Mouse (Mus musculus) limb, embryonic 12.5 days (tissue): ENCODE data around the gene Itga8. TPM values are rescaled to one million over a fixed set of nuclear protein-coding genes. Genes with fewer than 3 reads are reported as not detected.

Experiments
- ATAC-seq: fragments of 200-750 bp; cut with Nextera tagmentation; 2 replicates; pipeline ENCODE4 v1.8.0; 2017; ENCODE audit warnings: low read depth, moderate TSS enrichment; ENCODE audit not compliant: insufficient number of reproducible peaks, insufficient read depth, low FRiP score, low TSS enrichment
- H3K27ac ChIP-seq: fragments of 300-500 bp; sonication (generic); 2 replicates; pipeline ENCODE4 v1.5.1; 2016; ENCODE audit warnings: mild to moderate bottlenecking, moderate library complexity
- H3K27me3 ChIP-seq: fragments of 300-500 bp; sonication (generic); 2 replicates; pipeline ENCODE4 v1.6.1; 2016; ENCODE audit warnings: mild to moderate bottlenecking, moderate library complexity
- H3K36me3 ChIP-seq: fragments of 300-500 bp; sonication (generic); 2 replicates; pipeline ENCODE4 v1.6.1; 2016; ENCODE audit warnings: mild to moderate bottlenecking, moderate library complexity
- H3K4me1 ChIP-seq: fragments of 300-500 bp; sonication (generic); replicated peaks from 2 replicates; pipeline ENCODE4 v1.6.1; 2016
- H3K4me2 ChIP-seq: fragments of 300-500 bp; sonication (generic); 2 replicates; pipeline ENCODE4 v1.6.1; 2016; ENCODE audit warnings: mild to moderate bottlenecking, moderate library complexity
- H3K4me3 ChIP-seq: fragments of 300-500 bp; sonication (generic); replicated peaks from 2 replicates; pipeline ENCODE4 v1.5.1; 2016; ENCODE audit warnings: mild to moderate bottlenecking
- H3K9ac ChIP-seq: fragments of 300-500 bp; sonication (generic); replicated peaks from 2 replicates; pipeline ENCODE4 v1.6.1; 2016; ENCODE audit warnings: mild to moderate bottlenecking, moderate library complexity
- H3K9me3 ChIP-seq: fragments of 300-500 bp; sonication (generic); 2 replicates; pipeline ENCODE4 v1.6.1; 2016; ENCODE audit warnings: mild to moderate bottlenecking, moderate library complexity
- WGBS: fragments of 180-500 bp; shearing (Covaris S2); methylation state at CpG from one replicate; pipeline ENCODE4 v1.1.7; 2016; 5-methylcytosine and 5-hydroxymethylcytosine counted together
- polyA plus RNA-seq: library from polyadenylated mRNA; unstranded; fragments of >200 nt; fragmentation: Nextera tagmentation; extraction: Ambion mirVana; gene quantifications from 2 replicates; pipeline ENCODE4 v1.2.1, GENCODE M21; 2016

The Itga8 gene
- polyA plus RNA-seq, 1 experiment from 2014 or later: 17.1 TPM

- no peak for ATAC-seq
- H3K4me1 ChIP-seq: no peaks in the 10 kb centered on the region
- no peaks in the 10 kb centered on the region for H3K27me3 ChIP-seq
- H3K27ac ChIP-seq: no peak overlapping the region
- H3K9ac ChIP-seq: no peak overlapping the region
- no peaks in the 10 kb centered on the region for H3K9me3 ChIP-seq
- no peak overlapping the region for H3K4me2 ChIP-seq
- peaks cover 8% of the 10 kb centered on the region; the same call in 1 of the 2 replicates for H3K36me3 ChIP-seq
- H3K4me3 ChIP-seq: no peak overlapping the region
- 81% methylated on average over 1 of the region's 1 CpGs for WGBS
Observed at GRCm38 (mm10) chr2:12153551-12153950, 148.2 kb downstream of the Itga8 start.

- ATAC-seq: no peak
- H3K27ac ChIP-seq: no peak overlapping the region
- H3K4me3 ChIP-seq: no peak overlapping the region
Observed at GRCm38 (mm10) chr2:12147902-12148301, 153.8 kb downstream of the Itga8 start.

GRCm38 (mm10) chr2:12146612-12147011 lies 155.1 kb downstream of the Itga8 start:
- WGBS: 39% methylated on average over 2 of the region's 2 CpGs
- no peak overlapping the region for H3K4me3 ChIP-seq
- H3K4me2 ChIP-seq: no peak overlapping the region
- H3K36me3 ChIP-seq: peaks cover 8% of the 10 kb centered on the region; the same call in 1 of the 2 replicates
- no peaks in the 10 kb centered on the region for H3K4me1 ChIP-seq
- H3K9me3 ChIP-seq: no peaks in the 10 kb centered on the region
- ATAC-seq: no peak
- H3K27ac ChIP-seq: no peak overlapping the region
- H3K27me3 ChIP-seq: no peaks in the 10 kb centered on the region
- no peak overlapping the region for H3K9ac ChIP-seq

More at GRCm38 (mm10) chr2:12147902-12148301, 153.8 kb downstream of the Itga8 start:
- Histone ChIP-seq H3K4me2 (no peak overlapping the region), H3K27me3 (no peaks in the 10 kb centered on the region), H3K9me3 (no peaks in the 10 kb centered on the region), H3K9ac (no peak overlapping the region), H3K36me3 (peaks cover 8% of the 10 kb centered on the region; the same call in 1 of the 2 replicates), H3K4me1 (no peaks in the 10 kb centered on the region)
- 92% methylated on average over 2 of the region's 2 CpGs for WGBS

- no peak overlapping the region for H3K4me2 ChIP-seq
- H3K27me3 ChIP-seq: no peaks in the 10 kb centered on the region
- WGBS: 78% methylated on average over 5 of the region's 5 CpGs
- no peak overlapping the region for H3K27ac ChIP-seq
- H3K9me3 ChIP-seq: no peaks in the 10 kb centered on the region
- no peaks in the 10 kb centered on the region for H3K4me1 ChIP-seq
- H3K9ac ChIP-seq: no peak overlapping the region
- H3K36me3 ChIP-seq: peaks cover 4% of the 10 kb centered on the region; the same call in 1 of the 2 replicates
- ATAC-seq: no peak
- no peak overlapping the region for H3K4me3 ChIP-seq
Observed at GRCm38 (mm10) chr2:12138765-12139368, 162.9 kb downstream of the Itga8 start.

GRCm38 (mm10) chr2:12126580-12126979 lies 175.1 kb downstream of the Itga8 start:
- Histone ChIP-seq H3K36me3 (peaks cover 7% of the 10 kb centered on the region; the same call in 1 of the 2 replicates), H3K9ac (no peak overlapping the region), H3K4me1 (no peaks in the 10 kb centered on the region), H3K4me3 (no peak overlapping the region), H3K4me2 (no peak overlapping the region), H3K27me3 (no peaks in the 10 kb centered on the region), H3K27ac (no peak overlapping the region), H3K9me3 (no peaks in the 10 kb centered on the region)
- no peak for ATAC-seq

- WGBS: 87% methylated on average over 2 of the region's 2 CpGs
- Histone ChIP-seq H3K36me3 (peaks cover 19% of the 10 kb centered on the region), H3K27ac (no peak overlapping the region), H3K9me3 (peaks cover 5% of the 10 kb centered on the region; the same call in 1 of the 2 replicates), H3K4me3 (no peak overlapping the region), H3K9ac (no peak overlapping the region), H3K4me1 (no peaks in the 10 kb centered on the region), H3K4me2 (no peak overlapping the region), H3K27me3 (no peaks in the 10 kb centered on the region)
- ATAC-seq: no peak
Observed at GRCm38 (mm10) chr2:12115479-12115878, 186.2 kb downstream of the Itga8 start.

GRCm38 (mm10) chr2:12109306-12109705 lies 192.4 kb downstream of the Itga8 start:
- no peak for ATAC-seq
- no peaks in the 10 kb centered on the region for H3K4me1 ChIP-seq

GRCm38 (mm10) chr2:12108306-12108705 lies 193.4 kb downstream of the Itga8 start:
- H3K36me3 ChIP-seq: peaks cover 13% of the 10 kb centered on the region
- 92% methylated on average over 2 of the region's 2 CpGs for WGBS
- no peak overlapping the region for H3K9ac ChIP-seq
- no peak overlapping the region for H3K4me2 ChIP-seq
- H3K4me3 ChIP-seq: no peak overlapping the region
- H3K4me1 ChIP-seq: no peaks in the 10 kb centered on the region
- H3K27me3 ChIP-seq: no peaks in the 10 kb centered on the region
- H3K27ac ChIP-seq: no peak overlapping the region
- H3K9me3 ChIP-seq: no peaks in the 10 kb centered on the region
- ATAC-seq: no peak

More at GRCm38 (mm10) chr2:12109306-12109705, 192.4 kb downstream of the Itga8 start:
- Histone ChIP-seq H3K27me3 (no peaks in the 10 kb centered on the region), H3K27ac (no peak overlapping the region), H3K4me2 (no peak overlapping the region), H3K9ac (no peak overlapping the region), H3K36me3 (peaks cover 13% of the 10 kb centered on the region), H3K4me3 (no peak overlapping the region), H3K9me3 (no peaks in the 10 kb centered on the region)
- 85% methylated on average over 3 of the region's 3 CpGs for WGBS

- Histone ChIP-seq H3K4me2 (no peak overlapping the region), H3K9me3 (no peaks in the 10 kb centered on the region), H3K4me3 (no peak overlapping the region), H3K9ac (no peak overlapping the region), H3K36me3 (peaks cover 13% of the 10 kb centered on the region), H3K4me1 (no peaks in the 10 kb centered on the region), H3K27me3 (no peaks in the 10 kb centered on the region), H3K27ac (no peak overlapping the region)
- no peak for ATAC-seq
- WGBS: 70% methylated on average over 2 of the region's 2 CpGs
Observed at GRCm38 (mm10) chr2:12107265-12107664, 194.5 kb downstream of the Itga8 start.

GRCm38 (mm10) chr2:12103183-12103582 lies 198.5 kb downstream of the Itga8 start:
- Histone ChIP-seq H3K4me2 (no peak overlapping the region), H3K4me1 (no peaks in the 10 kb centered on the region), H3K27ac (no peak overlapping the region), H3K27me3 (no peaks in the 10 kb centered on the region), H3K4me3 (no peak overlapping the region), H3K9me3 (no peaks in the 10 kb centered on the region), H3K36me3 (no peaks in the 10 kb centered on the region), H3K9ac (no peak overlapping the region)
- no peak for ATAC-seq
- 61% methylated on average over 1 of the region's 1 CpGs for WGBS

- Histone ChIP-seq H3K36me3 (no peaks in the 10 kb centered on the region), H3K9me3 (no peaks in the 10 kb centered on the region), H3K27ac (peak overlapping the region; percentile 53; the same call in 1 of the 2 replicates), H3K4me2 (0 out of 2 replicates have a peak overlapping the region, but pooled peaks have one; percentile 19), H3K4me3 (no peak overlapping the region), H3K27me3 (no peaks in the 10 kb centered on the region), H3K9ac (no peak overlapping the region), H3K4me1 (no peaks in the 10 kb centered on the region)
- 33% methylated on average over 7 of the region's 7 CpGs for WGBS
- ATAC-seq: no peak
Observed at GRCm38 (mm10) chr2:12092203-12092984, 209.3 kb downstream of the Itga8 start.
